Comparison of ENCODE assay signal across 16 mouse cellular contexts in genomic region chr5:35286190-35286589, GRCm38 (mm10). TPM values are rescaled to one million over a fixed set of nuclear protein-coding genes. Genes with fewer than 3 reads are reported as not detected.
A peak's percentile ranks its signal among the peaks of the same experiment; 100 is the strongest.
DNase-seq lines count a peak whose midpoint lies in the region.
"Had no signal": no experiment of that assay in that cellular context is flagged by ENCODE, and none has a peak within 500 bp of the region (broad histone marks: within the 10 kb centered on the region; RNA-seq: fewer than 3 reads in every experiment).

No protein-coding gene starts in this region.

- peak; percentile 57 for DNase-seq in layer of hippocampus, adult 11-12 months (ENCODE audit: low spot score)
- no peak for DNase-seq in layer of hippocampus, postnatal 25 days (ENCODE audit: extremely low spot score in 1 of 2, low spot score in 1 of 2)
- peak; percentile 18 for DNase-seq in right cerebral cortex, adult 18-20 months
- no peak for DNase-seq in right cerebral cortex, postnatal 25 days
- peak; percentile 48 to 63 for DNase-seq in layer of hippocampus, adult 8-10 months (ENCODE audit: low spot score in 2 of 2)
- DNase-seq in cerebellum, adult 11 months = no peak
- DNase-seq: adrenal gland, postnatal 14 days; cerebellum, adult 2 months; cerebellum, postnatal 14 days; embryo, embryonic 11 days; gastrocnemius, postnatal 36 days; heart, adult 11 months; heart, postnatal 10 days; heart, postnatal 4 days had no signal

RNA-seq across cellular contexts. Expression of gene Adra2c, which starts 8.1 kb away (rescaled TPM):
- total RNA-seq in layer of hippocampus, postnatal 25 days (2021) = 10 to 100 TPM; 24.5 to 27.4 TPM
- 10 to 100 TPM; 19.5 to 27.9 (median 21.8) TPM for total RNA-seq in layer of hippocampus, adult 8-10 months (2022)
- total RNA-seq: CH12.LX; common myeloid progenitor, adult 5-6 weeks had no signal

Comparison
In these comparisons a context has a peak if more than half of its experiments do, and no peak if none do; other contexts are left out.
1. DNase-seq: peak in layer of hippocampus, adult 11-12 months (single experiment), right cerebral cortex, adult 18-20 months (single experiment) and layer of hippocampus, adult 8-10 months (2 of 2); none in layer of hippocampus, postnatal 25 days (0 of 2), right cerebral cortex, postnatal 25 days (single experiment) and cerebellum, adult 11 months (single experiment).